Mouse (Mus musculus) olfactory bulb, adult 2 months (tissue): Measurements from ENCODE around the gene Zfp12. TPM values are rescaled to one million over a fixed set of nuclear protein-coding genes. Genes with fewer than 3 reads are reported as not detected.

Experiments
- H3K27ac ChIP-seq: fragments of 200-500 bp; 2 replicates; pipeline ENCODE4 v1.5.1; 2012; ENCODE audit warnings: low read depth, low read length; ENCODE audit not compliant: insufficient read depth
- H3K4me1 ChIP-seq: fragments of 200-500 bp; 2 replicates; pipeline ENCODE4 v1.6.1; 2012; ENCODE audit warnings: low read length; ENCODE audit not compliant: control insufficient read depth, insufficient read depth
- H3K4me3 ChIP-seq: fragments of 200-500 bp; 2 replicates; pipeline ENCODE4 v1.5.1; 2012; ENCODE audit warnings: mild to moderate bottlenecking, low read depth, low read length, moderate library complexity; ENCODE audit not compliant: insufficient read depth
- CTCF ChIP-seq: fragments of 200-500 bp; IDR thresholded peaks from 2 replicates; pipeline ENCODE4 v1.5.1; 2012; ENCODE audit warnings: low read depth, mild to moderate bottlenecking, low read length, moderate library complexity; ENCODE audit not compliant: insufficient read depth
- POLR2A ChIP-seq: fragments of 200-500 bp; IDR thresholded peaks from 2 replicates; pipeline ENCODE4 v1.6.1; 2012; ENCODE audit warnings: mild to moderate bottlenecking, low read depth, low read length, moderate library complexity; ENCODE audit not compliant: insufficient read depth
- WGBS: fragments of 180-500 bp; shearing (Covaris S2); methylation state at CpG from one replicate; pipeline ENCODE4 v1.1.7; 2018; 5-methylcytosine and 5-hydroxymethylcytosine counted together
- polyA plus RNA-seq: library from polyadenylated mRNA; stranded (reverse); fragments of >200 nt; gene quantifications from 2 replicates; pipeline ENCODE4 v1.2.4, GENCODE M21; 2012; ENCODE audit warnings: low replicate concordance; ENCODE audit not compliant: missing spikeins, insufficient read depth, insufficient read length

The Zfp12 gene
- polyA plus RNA-seq, 1 experiment, result not detected

- H3K27ac ChIP-seq, result no peak overlapping the region
- 84% methylated on average over 16 of the region's 16 CpGs for WGBS
- TF ChIP-seq CTCF, result no peak
- TF ChIP-seq POLR2A, result no peak
Measured at GRCm38 (mm10) chr5:143272540-143273330, 37.8 kb downstream of the Zfp12 start.

DNA sequence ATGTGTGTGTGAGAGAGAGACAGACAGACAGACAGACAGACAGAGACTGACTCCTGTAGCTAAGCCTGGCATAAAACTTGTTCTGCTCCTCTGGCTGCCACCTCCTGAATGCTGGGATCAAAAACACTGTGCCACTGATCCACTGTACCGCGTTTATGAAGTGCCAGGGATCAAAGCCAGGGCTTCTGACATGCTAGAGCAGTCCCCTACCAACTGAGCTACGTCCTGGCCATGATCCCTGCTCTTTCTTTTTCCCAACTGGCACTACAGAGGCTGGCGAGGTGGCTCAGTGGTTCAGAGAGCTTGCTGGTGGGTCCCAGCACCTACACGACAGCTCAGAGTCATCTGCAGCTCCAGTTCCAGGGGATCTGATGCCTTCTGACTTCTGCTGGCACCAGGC, 40.8 kb downstream of the Zfp12 start:
- Histone ChIP-seq H3K4me3 (no peak overlapping the region), H3K27ac (no peak overlapping the region), H3K4me1 (peaks cover 10% of the 10 kb centered on the region)
- TF ChIP-seq CTCF, result no peak
- TF ChIP-seq POLR2A, result no peak
- WGBS, result 47% methylated on average over 5 of the region's 5 CpGs

More at GRCm38 (mm10) chr5:143272540-143273330, 37.8 kb downstream of the Zfp12 start:
- peaks cover 18% of the 10 kb centered on the region for H3K4me1 ChIP-seq
- H3K4me3 ChIP-seq, result no peak overlapping the region

DNA sequence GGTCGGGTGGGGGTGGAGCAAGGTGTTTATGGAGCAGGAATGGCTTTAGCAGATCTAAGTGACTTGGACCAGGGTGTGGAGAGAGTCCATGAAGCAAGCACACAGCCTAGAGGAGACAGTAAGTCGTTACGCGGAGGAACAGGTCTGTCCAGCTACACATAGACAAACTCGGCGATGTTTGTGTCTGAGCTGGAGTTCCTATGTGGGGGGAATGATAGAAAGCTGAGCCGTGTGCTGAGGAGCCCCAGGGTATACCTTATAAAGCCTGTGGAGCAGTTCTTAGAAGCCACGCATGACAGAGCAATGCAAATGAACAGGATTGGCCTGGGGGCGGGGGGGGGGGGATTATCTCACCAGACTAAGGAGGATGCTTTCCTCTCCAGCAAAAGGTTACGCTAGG, 44.3 kb downstream of the Zfp12 start:
- 48% methylated on average over 10 of the region's 10 CpGs for WGBS
- Histone ChIP-seq H3K4me1 (no peaks in the 10 kb centered on the region), H3K4me3 (no peak overlapping the region), H3K27ac (no peak overlapping the region)
- no peak for TF ChIP-seq CTCF
- TF ChIP-seq POLR2A, result no peak

DNA sequence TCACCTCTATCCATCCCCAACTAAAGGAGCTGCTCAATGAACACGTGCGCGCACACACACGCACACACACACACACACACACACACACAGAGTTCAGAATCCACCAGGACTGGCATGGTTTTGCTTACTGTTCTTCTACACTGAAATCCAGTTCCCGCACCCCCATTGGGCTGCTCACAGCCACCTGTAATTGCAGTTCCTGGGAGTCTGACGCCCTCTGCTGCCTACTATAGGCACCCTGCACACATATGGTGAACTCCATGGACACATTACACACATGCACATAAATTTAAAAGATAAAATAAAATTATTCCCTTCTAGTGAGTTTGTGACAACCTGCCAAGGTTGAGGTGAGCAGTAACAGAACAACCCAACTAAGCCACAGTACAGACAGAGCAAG, 49.8 kb downstream of the Zfp12 start:
- no peak overlapping the region for H3K27ac ChIP-seq
- H3K4me1 ChIP-seq, result peaks cover 2% of the 10 kb centered on the region; the same call in 1 of the 2 replicates
- no peak for TF ChIP-seq POLR2A
- no peak for TF ChIP-seq CTCF
- 55% methylated on average over 6 of the region's 6 CpGs for WGBS
- H3K4me3 ChIP-seq, result no peak overlapping the region

- H3K4me3 ChIP-seq, result peak overlapping the region; percentile 4; the same call in 1 of the 2 replicates
- WGBS, result 40% methylated on average over 48 of the region's 48 CpGs
- H3K27ac ChIP-seq, result no peak overlapping the region
- H3K4me1 ChIP-seq, result peaks cover 7% of the 10 kb centered on the region
- TF ChIP-seq POLR2A (no peak), CTCF (no peak)
Measured at GRCm38 (mm10) chr5:143287774-143288328, 52.9 kb downstream of the Zfp12 start.

GRCm38 (mm10) chr5:143288378-143288911, 53.5 kb downstream of the Zfp12 start:
- TF ChIP-seq CTCF (no peak), POLR2A (no peak)
- WGBS, result 60% methylated on average over 9 of the region's 9 CpGs
- peaks cover 11% of the 10 kb centered on the region for H3K4me1 ChIP-seq
- no peak overlapping the region for H3K4me3 ChIP-seq
- H3K27ac ChIP-seq, result no peak overlapping the region

DNA sequence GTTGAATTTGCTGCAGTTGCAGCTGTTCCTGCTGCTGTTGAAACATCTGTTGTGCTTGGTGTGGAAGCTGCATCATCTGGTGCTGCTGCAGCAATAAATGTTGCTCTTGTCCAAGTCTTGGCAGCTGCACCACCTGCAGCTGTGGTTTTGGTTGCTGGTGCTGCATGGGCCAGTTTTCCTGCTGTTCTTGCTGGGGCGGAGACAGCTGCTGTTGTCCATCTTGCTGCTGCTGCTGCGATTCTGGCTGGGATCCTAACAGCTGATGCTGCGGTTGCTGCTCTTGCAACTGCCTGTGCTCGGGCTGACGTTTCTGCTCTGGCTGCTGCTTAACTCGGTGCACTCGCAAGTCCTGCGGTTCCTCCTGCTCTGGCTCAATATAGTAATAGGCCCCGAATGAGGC, 54.3 kb downstream of the Zfp12 start:
- TF ChIP-seq POLR2A (no peak), CTCF (no peak)
- Histone ChIP-seq H3K4me3 (no peak overlapping the region), H3K27ac (no peak overlapping the region), H3K4me1 (peaks cover 16% of the 10 kb centered on the region)
- WGBS, result 82% methylated on average over 9 of the region's 9 CpGs

DNA sequence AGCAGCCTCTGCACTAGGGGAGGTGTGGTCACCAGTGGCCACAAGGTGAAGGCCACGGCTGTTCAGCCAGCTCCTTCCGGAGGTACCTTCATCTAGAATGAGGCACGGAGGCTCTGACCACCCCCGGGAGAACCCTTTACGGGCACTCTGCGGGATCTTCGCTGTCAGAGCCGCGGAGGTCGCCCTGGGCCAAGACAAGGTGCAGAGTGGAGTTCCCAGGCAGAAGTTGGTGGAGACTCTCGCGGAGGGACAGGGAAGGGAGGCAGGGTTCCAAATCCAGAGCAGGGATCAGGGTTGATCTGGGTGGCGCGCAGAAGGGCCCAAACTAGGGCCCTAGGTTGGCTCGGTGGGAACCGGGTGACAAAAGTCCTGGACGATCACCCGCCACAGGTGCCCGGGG, 57.9 kb downstream of the Zfp12 start:
- no peak overlapping the region for H3K27ac ChIP-seq

DNA sequence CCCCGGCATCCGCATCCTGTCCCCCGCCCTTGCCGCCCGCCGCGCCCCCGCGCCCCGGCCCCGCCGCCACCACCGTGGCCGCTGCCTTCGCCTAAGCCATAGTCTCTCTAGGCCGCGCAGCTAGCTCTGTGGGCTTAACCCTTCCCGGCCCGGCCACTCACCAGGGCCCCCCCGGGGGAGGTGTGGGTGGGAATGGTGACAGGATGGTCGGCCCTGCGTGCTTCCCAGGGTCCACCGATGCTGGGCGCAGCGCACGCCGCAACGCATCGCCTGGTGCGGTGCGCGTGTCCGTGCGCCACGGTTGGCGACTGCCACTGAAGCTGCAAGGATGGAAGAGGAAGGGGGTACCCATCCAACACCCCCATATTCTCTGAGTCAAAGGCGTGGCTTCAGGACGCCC, 58.4 kb downstream of the Zfp12 start, which contains the start of gene Zfp853:
Zfp853 (minus strand) TSS at position 220 of the 400 bp plus-strand sequence.
- H3K27ac ChIP-seq, result no peak within 1 kb of the TSS
- WGBS, result 1% methylated on average over 26 of the region's 38 CpGs
- H3K4me3 ChIP-seq, result peak within 1 kb of the TSS; percentile 50
- TF ChIP-seq CTCF, result no peak
- no peak for TF ChIP-seq POLR2A
- H3K4me1 ChIP-seq, result peaks cover 15% of the 10 kb centered on the region

More for the DNA sequence above, 57.9 kb downstream of the Zfp12 start:
- peak overlapping the region; percentile 50 for H3K4me3 ChIP-seq
- TF ChIP-seq POLR2A, result no peak
- TF ChIP-seq CTCF, result no peak
- WGBS, result 5% methylated on average over 19 of the region's 19 CpGs
- H3K4me1 ChIP-seq, result peaks cover 15% of the 10 kb centered on the region
